Mouse (Mus musculus): ENCODE results near the gene Plod3.

GRCm38 (mm10) chr5:136962501-136962900, 24.3 kb upstream of the Plod3 start:
- TF ChIP-seq CTCF (conservative IDR thresholded peaks at IDR 0.05; ENCODE audit: low read length) (peak; percentile 92), NANOG (IDR thresholded peaks at IDR 0.05; ENCODE audit: borderline replicate concordance, low read length) (no peak), POU5F1 (IDR thresholded peaks at IDR 0.05; ENCODE audit: borderline replicate concordance, low read length) (no peak)

Data from E14TG2a.4 (cell line).